Mouse (Mus musculus): ENCODE data around the gene Ogfod3.

DNA sequence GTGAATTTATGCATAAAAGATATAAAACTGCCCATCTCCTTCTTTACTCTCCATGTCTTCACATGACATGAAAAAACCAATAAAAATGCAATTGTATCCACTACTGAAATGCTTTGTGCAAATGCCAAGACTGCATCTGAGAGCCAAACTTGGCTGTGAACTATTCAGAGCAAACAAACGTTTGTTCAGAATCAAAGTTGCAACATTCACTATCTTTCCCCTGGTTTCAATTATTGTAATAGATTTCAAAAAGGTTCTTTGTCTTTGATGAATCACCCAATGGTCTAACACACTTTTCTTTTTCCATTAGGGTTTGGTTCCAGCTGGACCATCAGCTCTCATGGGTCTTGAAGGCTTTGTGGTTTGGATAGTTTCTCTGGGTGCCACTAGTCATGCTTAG is 74.9 kb downstream of the Ogfod3 start:
- no peak for TF ChIP-seq CTCF (IDR thresholded peaks at IDR 0.05 in 2 of 3, conservative IDR thresholded peaks at IDR 0.05 in 1 of 3; ENCODE audit: control insufficient read depth in 1 of 3, insufficient read depth in 1 of 3, low read depth in 2 of 3, low read length in 3 of 3, poor library complexity in 1 of 3, severe bottlenecking in 1 of 3)
- no peak for TF ChIP-seq NRF1 (IDR thresholded peaks at IDR 0.05; ENCODE audit: insufficient read depth, low read depth, low read length, poor library complexity, severe bottlenecking)
- TF ChIP-seq POLR2AphosphoS2 (IDR thresholded peaks at IDR 0.05; ENCODE audit: low read length) = no peak
- no peak for TF ChIP-seq SIN3A (IDR thresholded peaks at IDR 0.05; ENCODE audit: low read length)
- no peak for TF ChIP-seq POLR2A (IDR thresholded peaks at IDR 0.05; ENCODE audit: control insufficient read depth in 1 of 2, insufficient read depth in 1 of 2, low read depth in 1 of 2, low read length in 2 of 2, poor library complexity in 1 of 2)
- TF ChIP-seq ZNF384 (IDR thresholded peaks at IDR 0.05; ENCODE audit: low read depth, low read length) = no peak
- TF ChIP-seq E2F4 (IDR thresholded peaks at IDR 0.05; ENCODE audit: borderline replicate concordance, low read depth, low read length) = no peak
- TF ChIP-seq ZKSCAN1 (IDR thresholded peaks at IDR 0.05; ENCODE audit: low read depth, low read length) = no peak
- no peak for TF ChIP-seq EP300 (IDR thresholded peaks at IDR 0.05; ENCODE audit: low read depth in 1 of 2, low read length in 2 of 2)
- no peak for TF ChIP-seq HCFC1 (IDR thresholded peaks at IDR 0.05; ENCODE audit: low read depth, low read length)
- no peak for TF ChIP-seq ETS1 (IDR thresholded peaks at IDR 0.05; ENCODE audit: low read depth, low read length)
- TF ChIP-seq BHLHE40 (IDR thresholded peaks at IDR 0.05; ENCODE audit: borderline replicate concordance, low read depth, low read length) = no peak
- no peak for TF ChIP-seq JUND (IDR thresholded peaks at IDR 0.05; ENCODE audit: low read depth, low read length)
- no peak for TF ChIP-seq MAZ (IDR thresholded peaks at IDR 0.05; ENCODE audit: low read depth, low read length)
